Mouse (Mus musculus) ovary, adult 18-20 months (tissue): Measurements from ENCODE around the gene Gm38431.
"Not testable (repeated sequence)": the region's sequence is repeated elsewhere in the genome, so short reads cannot be mapped to it uniquely, and the experiment has no call there.

ENCODE experiments used
- DNase-seq: peaks from one replicate; pipeline ENCODE4 v3.0.0; 2022; ENCODE audit warnings: low spot score, mixed read lengths

Gm38431 gene

DNA sequence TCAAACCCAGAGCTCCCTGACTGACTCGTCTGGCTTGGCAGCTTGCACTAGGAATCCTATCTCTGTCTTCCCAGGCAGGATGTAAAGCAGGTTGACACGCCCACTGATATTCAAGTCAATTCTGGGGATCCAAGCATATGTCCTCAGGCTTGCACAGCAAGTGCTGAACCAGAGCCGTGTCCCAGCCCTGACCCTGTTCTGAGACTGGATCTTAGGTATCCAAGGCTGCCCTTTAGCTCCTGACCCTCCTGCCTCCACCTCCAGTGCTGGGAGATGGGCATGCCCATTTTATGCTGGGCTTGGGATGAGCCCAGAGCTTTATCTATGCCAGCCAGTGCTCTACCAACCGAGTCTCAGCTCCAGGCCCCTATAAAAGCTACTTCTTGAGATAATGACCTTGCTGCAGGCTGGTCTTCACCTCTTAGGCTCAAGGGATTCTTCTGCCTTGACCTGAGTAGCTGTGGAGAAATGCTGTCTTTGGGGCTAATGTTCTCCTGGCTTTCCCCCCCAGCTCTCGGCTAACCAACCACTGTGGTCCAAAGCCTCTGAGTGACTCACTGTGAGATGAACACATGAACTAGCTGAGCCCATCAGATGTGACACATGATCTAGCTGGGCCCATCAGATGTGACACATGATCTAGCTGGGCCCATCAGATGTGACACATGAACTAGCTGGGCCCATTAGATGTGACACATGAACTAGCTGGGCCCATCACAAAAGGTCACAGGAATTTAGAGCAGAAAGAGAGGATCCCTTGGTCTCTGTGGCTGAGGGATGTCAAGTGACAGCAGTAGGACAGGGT is 14.2 kb upstream of the Gm38431 start:
- DNase-seq = no peak

DNA sequence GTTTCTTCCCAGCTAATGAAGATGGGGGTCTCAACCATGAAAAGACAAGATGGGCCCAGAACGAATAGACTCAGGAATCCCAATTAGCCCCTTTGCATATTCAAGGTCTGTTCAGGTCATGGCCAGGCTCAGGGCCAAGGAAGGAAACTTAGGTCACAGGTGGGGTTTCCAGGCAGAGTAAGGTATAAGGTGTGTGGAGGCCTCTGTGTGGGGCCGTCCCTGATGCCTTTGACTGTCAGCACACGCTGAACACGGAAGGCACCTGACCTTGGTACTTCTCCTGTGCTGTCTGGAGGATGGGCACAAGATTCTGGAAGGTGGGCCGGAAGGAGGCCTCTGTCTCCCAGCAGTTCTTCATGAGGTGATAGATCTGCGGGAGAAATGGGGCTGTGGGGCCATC is 13.0 kb upstream of the Gm38431 start:
- DNase-seq = no peak

DNA sequence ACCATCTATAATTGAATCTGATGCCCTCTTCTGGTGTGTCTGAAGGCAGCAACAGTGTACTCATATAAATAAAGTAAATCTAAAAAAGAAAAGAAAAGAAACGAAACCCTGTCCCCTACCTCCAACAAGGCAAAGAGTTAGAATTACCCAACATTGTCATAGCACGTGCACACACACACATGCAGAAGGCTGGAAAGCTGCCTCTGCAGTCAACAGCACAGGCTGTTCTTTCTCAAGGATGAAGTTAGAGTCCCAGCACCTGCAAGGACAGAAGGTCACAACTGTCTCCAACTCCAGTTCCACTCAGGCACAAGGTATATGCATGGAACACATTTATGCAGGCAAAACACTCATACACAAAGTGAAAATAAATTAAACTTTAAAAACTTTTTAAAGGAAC is 10.3 kb upstream of the Gm38431 start:
- no peak for DNase-seq

DNA sequence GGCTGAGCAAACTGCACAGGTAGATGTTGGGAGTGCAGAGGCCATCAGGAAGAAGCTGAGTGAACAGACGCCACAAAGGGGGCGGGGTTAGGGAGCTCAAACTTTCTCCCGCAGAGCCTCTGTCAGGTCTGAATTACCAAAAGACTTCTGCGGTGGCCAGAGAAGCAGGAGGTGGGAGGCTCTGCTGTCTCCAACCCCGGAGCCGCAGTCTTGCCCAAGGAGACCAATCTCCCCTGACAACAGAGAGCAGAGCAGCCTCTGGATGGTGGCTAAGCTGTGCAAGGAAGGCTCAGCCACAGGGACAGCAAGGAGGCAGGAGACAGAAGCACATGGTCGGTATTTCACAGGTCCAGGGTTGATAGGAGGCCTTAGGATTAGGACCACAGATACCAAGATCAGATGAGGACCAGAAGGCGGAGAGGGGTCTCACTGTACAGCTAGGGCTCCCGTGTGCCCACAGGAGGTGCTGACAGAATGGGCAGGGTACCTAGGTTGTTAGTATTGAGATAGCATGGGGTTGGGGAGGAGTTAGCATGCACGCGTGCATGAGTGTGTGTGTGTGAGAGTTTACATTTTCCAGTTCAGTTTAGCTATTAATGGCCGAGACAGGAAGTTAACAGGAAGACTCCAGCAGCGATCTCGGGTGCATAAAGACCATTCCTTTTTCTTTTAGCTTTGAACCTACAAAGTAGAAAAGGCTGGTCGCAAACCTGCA is 8.8 kb upstream of the Gm38431 start:
- DNase-seq = no peak

- no peak for DNase-seq
Observed at GRCm38 (mm10) chr9:21097793-21098192, 6.0 kb upstream of the Gm38431 start.

DNA sequence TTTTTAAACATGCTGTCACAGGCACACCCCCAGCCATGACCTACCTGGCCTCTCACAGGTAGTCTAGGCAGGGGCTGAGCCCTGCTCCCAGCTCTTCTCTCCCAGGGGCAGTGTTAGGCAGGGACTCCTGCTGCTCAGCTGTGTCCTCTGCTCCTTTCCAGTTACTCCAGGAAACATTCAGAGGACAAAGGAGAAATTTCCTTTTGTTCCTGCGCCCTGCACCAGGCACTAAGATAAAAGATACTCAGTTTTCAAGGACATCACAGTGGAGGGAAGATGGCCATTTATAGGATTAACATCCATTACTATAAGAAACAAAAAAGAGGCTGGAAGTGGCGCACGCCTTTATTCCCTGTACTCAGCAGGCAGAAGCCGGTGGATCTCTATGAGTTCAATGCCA is 4.2 kb upstream of the Gm38431 start:
- DNase-seq = no peak

DNA sequence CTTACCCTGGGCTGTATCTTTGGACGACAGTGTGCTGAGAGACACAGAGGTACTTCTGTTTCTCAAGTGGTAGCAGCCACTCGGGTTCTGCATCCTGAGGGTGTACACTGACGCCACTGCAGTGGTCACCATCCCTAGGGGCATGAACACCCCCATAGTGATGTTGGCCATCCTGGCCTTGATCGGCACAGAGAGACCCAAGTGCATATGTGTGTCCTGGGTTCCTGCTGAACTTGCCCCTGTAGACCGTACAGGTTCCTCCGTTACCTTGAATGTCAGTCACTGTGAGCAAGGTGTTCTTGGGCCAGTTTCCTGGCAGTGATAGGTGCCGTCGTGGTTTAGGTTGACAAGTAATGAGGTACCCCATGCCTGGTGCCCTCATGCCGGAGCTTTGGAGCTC is 1.6 kb upstream of the Gm38431 start:
- no peak for DNase-seq

DNA sequence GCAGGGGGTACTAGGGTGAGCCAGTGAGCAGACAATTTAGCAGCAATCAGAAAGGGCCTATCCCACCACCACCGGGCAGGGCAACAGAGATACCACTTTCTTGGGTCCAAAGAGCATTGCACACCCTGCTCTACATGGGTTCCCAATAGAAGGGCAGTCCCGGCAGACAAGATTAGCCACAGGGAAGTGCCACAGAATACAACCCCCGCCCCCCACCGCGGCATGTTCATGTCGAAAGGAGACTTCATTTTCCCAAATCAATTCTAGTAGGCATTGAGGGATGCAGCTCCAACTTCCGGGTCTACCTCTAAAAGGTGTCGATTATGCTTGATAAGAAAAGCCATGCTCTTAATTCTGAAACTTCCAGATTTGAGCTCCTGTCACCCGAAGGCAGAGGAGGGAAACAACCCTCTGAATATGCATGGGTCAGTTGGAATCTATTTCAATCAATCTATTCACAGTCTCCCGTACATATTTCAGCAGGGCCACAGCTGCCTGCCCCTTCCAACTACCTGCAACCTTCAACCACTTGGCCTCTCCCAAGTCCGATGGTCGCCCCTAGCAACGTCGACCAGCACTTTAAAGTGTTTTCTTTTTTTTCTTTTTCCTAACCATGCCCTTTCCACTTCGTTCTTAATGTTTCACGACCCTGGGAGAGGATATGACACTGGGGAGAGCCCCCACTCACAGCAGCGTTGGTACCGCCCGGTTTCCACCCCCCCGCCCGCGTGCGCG is 658 bp downstream of the Gm38431 start:
- DNase-seq = no peak

GRCm38 (mm10) chr9:21090537-21090936 is 1.3 kb downstream of the Gm38431 start:
- no peak for DNase-seq

GRCm38 (mm10) chr9:21083324-21083723 is 8.5 kb downstream of the Gm38431 start:
- no peak for DNase-seq

GRCm38 (mm10) chr9:21081127-21081526 is 10.7 kb downstream of the Gm38431 start:
- DNase-seq = no peak

DNA sequence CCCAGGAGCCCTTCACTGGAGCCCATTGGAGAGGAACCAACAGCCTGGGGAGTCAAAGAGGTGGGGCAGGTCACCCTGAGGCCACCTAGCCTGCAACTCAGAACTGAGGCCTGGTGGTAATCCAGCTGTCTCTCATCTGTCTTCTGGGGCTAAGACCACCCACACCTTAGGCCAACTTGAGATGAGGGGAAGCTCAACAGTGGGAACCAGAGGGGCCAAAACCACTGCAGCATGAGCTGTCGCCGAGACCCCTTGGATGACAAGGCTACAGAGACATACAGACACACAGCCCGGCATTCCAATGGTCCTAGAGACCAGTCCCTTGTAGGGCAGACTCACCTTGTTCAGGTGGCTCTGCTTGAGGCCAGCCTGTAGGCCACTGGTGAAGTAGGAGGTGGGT is 16.2 kb downstream of the Gm38431 start:
- no peak for DNase-seq

DNA sequence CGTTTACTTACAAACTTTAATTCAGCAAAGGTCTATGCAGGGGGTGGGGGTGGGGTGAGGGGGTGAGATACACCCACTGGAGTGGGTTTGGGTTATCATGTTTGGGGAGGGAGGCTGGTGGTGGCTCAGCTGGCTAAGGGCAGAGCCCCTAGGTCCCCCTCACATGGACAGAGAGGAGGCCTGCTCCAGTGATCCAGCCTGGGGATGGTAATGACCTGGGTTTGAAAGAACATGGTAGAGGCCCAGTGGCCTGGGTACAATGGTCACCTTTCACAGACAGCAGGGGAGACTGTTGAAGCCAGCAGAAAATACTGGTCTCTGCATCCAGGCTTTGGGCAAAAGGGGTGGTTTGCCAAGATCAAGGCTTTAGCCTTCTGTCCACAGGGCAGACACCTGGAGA is 17.6 kb downstream of the Gm38431 start:
- no peak for DNase-seq

GRCm38 (mm10) chr9:21073044-21073840 is 18.6 kb downstream of the Gm38431 start, which contains the start of the genes Gm49373 and Fdx1l:
TSS of gene Gm49373 (minus strand) at chr9:21073096.
TSS of gene Fdx1l (minus strand) at chr9:21073614.
- DNase-seq = peak; percentile 83

- no peak for DNase-seq
Observed at GRCm38 (mm10) chr9:21072641-21073040, 19.2 kb downstream of the Gm38431 start.

DNA sequence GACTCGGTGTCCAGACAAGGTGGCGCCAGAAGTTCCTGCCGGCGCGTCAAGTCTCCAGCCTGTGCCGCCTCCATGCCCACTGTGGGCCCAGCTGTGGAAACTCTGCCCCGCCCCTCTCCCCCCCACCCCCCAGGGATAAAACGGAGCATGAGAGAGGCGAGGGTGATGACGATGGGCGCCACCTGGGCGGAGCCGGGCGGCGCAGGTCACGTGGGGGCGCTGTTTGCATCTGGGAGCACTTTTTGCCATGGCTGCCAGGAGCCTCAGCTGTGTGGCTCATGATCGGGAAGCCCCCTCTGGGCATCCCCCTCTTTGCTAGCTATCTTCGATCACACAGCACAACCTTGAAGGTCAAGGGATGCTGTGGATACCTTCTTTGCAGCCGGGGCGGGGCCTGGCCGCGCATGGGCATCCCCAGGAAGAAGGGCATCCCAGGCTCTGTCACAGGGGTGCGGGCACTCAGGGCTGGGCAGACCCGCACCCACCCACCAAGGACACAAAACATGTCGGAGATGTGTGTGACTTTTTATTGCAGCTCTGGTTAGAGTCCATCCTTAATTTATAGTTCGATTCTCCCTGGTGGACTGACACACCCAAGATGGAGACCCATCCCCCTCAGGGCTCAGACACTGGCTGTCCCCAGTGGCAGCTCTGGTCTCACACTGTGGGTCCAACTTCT is 24.7 kb downstream of the Gm38431 start, which contains the start of gene Zglp1:
TSS of gene Zglp1 (minus strand) at position 88 of the 679 bp plus-strand sequence.
- DNase-seq = no peak

- no peak for DNase-seq
Observed at GRCm38 (mm10) chr9:21062928-21063327, 28.9 kb downstream of the Gm38431 start.

DNA sequence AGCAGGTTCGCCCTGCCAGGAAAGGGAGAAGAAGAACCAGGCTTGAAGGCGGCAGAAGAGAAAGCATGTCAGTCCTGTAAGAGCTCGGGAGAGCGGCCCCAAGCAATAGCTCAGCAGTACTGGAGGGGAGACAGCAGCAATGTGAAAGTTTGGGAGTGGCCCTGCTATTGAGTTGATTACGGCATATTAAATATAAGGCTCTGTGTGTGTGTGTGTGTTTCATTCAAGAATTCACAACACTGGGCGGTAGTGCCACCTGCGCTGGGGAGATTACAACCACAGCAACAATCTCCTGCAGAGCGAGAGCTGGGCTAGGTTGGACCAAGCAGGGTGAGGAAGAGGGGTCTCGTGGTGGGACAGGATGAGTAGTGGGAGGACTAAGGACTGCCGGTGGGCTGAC is 40.2 kb downstream of the Gm38431 start:
- no peak for DNase-seq

DNA sequence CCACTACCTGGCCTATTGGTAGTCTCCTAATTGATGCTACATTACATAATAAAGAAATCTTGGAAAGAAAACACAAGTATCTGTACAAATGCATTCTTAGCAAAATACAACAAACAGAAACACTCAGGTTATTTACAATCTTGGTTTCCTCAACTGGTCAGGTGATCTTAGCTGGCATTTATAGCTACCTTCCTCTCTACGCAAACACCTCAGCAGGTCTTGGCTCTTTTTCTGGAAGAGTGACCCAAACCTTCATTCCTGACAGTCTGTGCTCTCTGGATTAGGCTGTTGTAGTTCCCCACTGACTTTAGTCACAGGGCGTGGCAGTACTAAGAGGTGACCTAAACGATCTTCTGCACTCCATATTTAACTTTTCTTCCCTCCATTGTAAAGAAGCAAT is 46.6 kb downstream of the Gm38431 start:
- no peak for DNase-seq

DNA sequence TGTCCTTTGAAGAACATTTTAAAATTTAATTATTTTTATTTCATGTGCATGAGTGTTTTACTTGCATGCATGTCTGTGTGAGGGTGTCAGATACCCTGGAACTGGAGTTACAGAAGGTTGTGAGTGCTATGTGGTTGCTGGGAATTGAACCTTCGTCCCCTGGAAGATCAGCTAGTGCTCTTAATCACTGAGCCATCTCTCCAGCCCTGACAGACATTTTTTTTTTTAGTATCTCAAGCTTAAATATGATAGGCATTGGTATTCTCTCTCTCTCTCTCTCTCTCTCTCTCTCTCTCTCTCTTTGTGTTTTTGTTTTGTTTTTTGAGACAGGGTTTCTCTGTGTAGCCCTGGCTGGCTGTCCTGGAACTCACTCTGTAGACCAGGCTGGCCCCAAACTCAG is 47.0 kb downstream of the Gm38431 start:
- DNase-seq = not testable (repeated sequence)

GRCm38 (mm10) chr9:21043563-21043962 is 48.2 kb downstream of the Gm38431 start:
- no peak for DNase-seq
